Mouse (Mus musculus): ENCODE measurements around the gene Ift80.

- no peak for TF ChIP-seq CTCF (IDR thresholded peaks at IDR 0.05; ENCODE audit: low read depth, low read length)
- TF ChIP-seq POLR2A (IDR thresholded peaks at IDR 0.05; ENCODE audit: extremely low read depth, insufficient read depth, low read length), result no peak
Measured at GRCm38 (mm10) chr3:69004437-69005337, at the start of gene Ift80, which contains the start of gene Smc4.

Data from liver, adult 2 months (tissue).